Mouse (Mus musculus): ENCODE data around the gene D130052B06Rik. TPM values are rescaled to one million over a fixed set of nuclear protein-coding genes. Genes with fewer than 3 reads are reported as not detected.

D130052B06Rik gene
- polyA plus RNA-seq, 1 experiment from 2014 or later = not detected

DNA sequence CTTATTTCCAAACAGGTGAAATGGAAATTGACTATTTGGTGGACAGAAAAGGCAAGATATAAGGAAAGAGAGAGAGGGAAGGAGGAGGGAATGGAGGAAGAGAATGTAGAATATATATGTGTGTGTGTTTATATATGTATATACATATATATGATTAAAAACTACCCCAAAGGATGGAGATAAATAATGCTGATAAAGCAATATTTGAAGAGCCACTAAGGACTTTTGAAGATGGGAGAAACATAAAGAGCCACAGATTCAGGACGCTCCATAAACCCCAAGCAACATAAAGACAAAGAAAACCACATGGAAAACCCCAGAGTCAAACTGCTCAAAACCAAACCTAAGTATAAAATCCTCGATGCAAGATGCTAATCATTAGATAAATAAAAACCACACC, 55.4 kb downstream of the D130052B06Rik start:
- Histone ChIP-seq H3K36me3 (ENCODE audit: control insufficient read depth, insufficient read depth, low read length) (no peaks in the 10 kb centered on the region), H3K4me1 (ENCODE audit: control insufficient read depth, insufficient read depth, low read length) (no peaks in the 10 kb centered on the region), H3K27ac (ENCODE audit: low read depth, low read length) (no peak overlapping the region), H3K9me3 (ENCODE audit: control insufficient read depth, low read length) (no peaks in the 10 kb centered on the region), H3K27me3 (ENCODE audit: control insufficient read depth, insufficient read depth, low read length) (no peaks in the 10 kb centered on the region), H3K9ac (ENCODE audit: low read depth, low read length) (no peak overlapping the region), H3K4me3 (ENCODE audit: low read length) (no peak overlapping the region), H3K4me2 (replicated peaks; ENCODE audit: low read depth, low read length) (no peak overlapping the region)
- ATAC-seq (ENCODE audit: low FRiP score, low TSS enrichment) = no peak
- WGBS = 84% methylated on average over 2 of the region's 2 CpGs

GRCm38 (mm10) chr11:33655221-33655620, 56.1 kb downstream of the D130052B06Rik start:
- WGBS = 51% methylated on average over 3 of the region's 3 CpGs
- Histone ChIP-seq H3K27ac (ENCODE audit: low read depth, low read length) (no peak overlapping the region), H3K36me3 (ENCODE audit: control insufficient read depth, insufficient read depth, low read length) (no peaks in the 10 kb centered on the region), H3K4me2 (replicated peaks; ENCODE audit: low read depth, low read length) (no peak overlapping the region), H3K27me3 (ENCODE audit: control insufficient read depth, insufficient read depth, low read length) (no peaks in the 10 kb centered on the region), H3K9ac (ENCODE audit: low read depth, low read length) (no peak overlapping the region), H3K4me1 (ENCODE audit: control insufficient read depth, insufficient read depth, low read length) (no peaks in the 10 kb centered on the region), H3K9me3 (ENCODE audit: control insufficient read depth, low read length) (no peaks in the 10 kb centered on the region), H3K4me3 (ENCODE audit: low read length) (no peak overlapping the region)
- no peak for ATAC-seq (ENCODE audit: low FRiP score, low TSS enrichment)

DNA sequence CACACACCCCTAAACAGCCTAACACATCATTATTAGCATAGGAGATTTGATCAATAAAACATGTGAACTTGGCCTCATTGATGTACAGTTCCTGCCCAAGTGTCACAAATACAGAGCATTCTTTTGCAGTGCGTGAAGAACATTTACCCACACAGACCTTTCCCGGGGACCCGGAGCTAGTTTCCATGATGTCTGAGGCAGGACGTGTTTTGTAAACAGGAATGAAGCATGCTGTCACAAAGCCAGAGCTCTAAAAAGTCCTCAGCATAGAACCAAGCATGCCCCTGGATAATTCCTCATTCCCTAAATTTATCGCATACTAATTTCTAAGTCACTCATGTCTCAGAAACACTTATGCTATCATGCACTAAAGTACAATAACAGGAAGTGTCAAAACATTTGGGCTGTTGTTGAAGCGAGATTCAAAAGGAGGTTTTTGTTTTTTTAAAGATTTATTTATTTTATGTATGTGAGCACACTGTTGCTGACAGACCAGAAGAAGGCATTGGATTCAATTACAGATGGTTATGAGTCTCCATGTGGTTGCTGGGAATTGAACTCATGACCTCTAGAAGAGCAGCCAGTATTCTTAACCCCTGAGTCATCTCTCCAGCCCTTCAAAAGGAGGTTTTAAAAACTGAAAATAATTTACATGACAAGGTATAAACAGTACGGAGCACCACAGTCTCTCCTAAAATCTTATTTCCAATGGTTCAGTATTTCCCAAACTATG, 56.9 kb downstream of the D130052B06Rik start:
- no peak for ATAC-seq (ENCODE audit: low FRiP score, low TSS enrichment)
- Histone ChIP-seq H3K9ac (ENCODE audit: low read depth, low read length) (no peak overlapping the region), H3K27me3 (ENCODE audit: control insufficient read depth, insufficient read depth, low read length) (no peaks in the 10 kb centered on the region), H3K4me1 (ENCODE audit: control insufficient read depth, insufficient read depth, low read length) (no peaks in the 10 kb centered on the region), H3K4me3 (ENCODE audit: low read length) (no peak overlapping the region), H3K27ac (ENCODE audit: low read depth, low read length) (no peak overlapping the region), H3K36me3 (ENCODE audit: control insufficient read depth, insufficient read depth, low read length) (no peaks in the 10 kb centered on the region), H3K9me3 (ENCODE audit: control insufficient read depth, low read length) (no peaks in the 10 kb centered on the region), H3K4me2 (replicated peaks; ENCODE audit: low read depth, low read length) (no peak overlapping the region)
- WGBS = 67% methylated on average over 7 of the region's 7 CpGs

GRCm38 (mm10) chr11:33660016-33660913, 61.2 kb downstream of the D130052B06Rik start:
- no peaks in the 10 kb centered on the region for H3K9me3 ChIP-seq (ENCODE audit: control insufficient read depth, low read length)
- H3K4me1 ChIP-seq (ENCODE audit: control insufficient read depth, insufficient read depth, low read length) = no peaks in the 10 kb centered on the region
- H3K9ac ChIP-seq (ENCODE audit: low read depth, low read length) = no peak overlapping the region
- no peak overlapping the region for H3K27ac ChIP-seq (ENCODE audit: low read depth, low read length)
- no peak for ATAC-seq (ENCODE audit: low FRiP score, low TSS enrichment)
- H3K36me3 ChIP-seq (ENCODE audit: control insufficient read depth, insufficient read depth, low read length) = no peaks in the 10 kb centered on the region
- no peaks in the 10 kb centered on the region for H3K27me3 ChIP-seq (ENCODE audit: control insufficient read depth, insufficient read depth, low read length)
- H3K4me2 ChIP-seq (replicated peaks; ENCODE audit: low read depth, low read length) = no peak overlapping the region
- WGBS = 72% methylated on average over 13 of the region's 13 CpGs
- no peak overlapping the region for H3K4me3 ChIP-seq (ENCODE audit: low read length)

DNA sequence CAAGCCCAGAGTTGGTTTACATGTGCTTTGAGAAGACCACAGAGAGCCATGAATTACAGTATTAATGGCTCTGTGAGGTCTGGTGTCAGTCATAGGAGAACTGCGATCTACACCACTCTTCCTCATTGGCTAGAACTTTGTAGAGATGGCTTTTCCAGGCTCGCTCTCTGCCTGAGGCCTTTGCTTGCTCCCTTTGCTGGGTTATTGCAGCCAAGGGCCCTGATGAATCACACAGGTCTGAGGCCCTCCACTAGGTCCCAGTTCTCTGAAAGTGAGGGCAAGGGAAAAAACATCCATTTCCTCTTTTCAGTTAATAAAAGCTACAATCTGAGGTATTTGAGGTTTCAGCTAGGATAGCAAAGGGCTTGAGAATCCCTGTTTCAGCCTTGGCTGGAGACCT, 64.5 kb downstream of the D130052B06Rik start:
- no peak overlapping the region for H3K4me3 ChIP-seq (ENCODE audit: low read length)
- H3K9ac ChIP-seq (ENCODE audit: low read depth, low read length) = no peak overlapping the region
- no peaks in the 10 kb centered on the region for H3K4me1 ChIP-seq (ENCODE audit: control insufficient read depth, insufficient read depth, low read length)
- no peak overlapping the region for H3K27ac ChIP-seq (ENCODE audit: low read depth, low read length)
- WGBS = 74% methylated on average over 2 of the region's 2 CpGs
- H3K4me2 ChIP-seq (replicated peaks; ENCODE audit: low read depth, low read length) = no peak overlapping the region
- H3K9me3 ChIP-seq (ENCODE audit: control insufficient read depth, low read length) = no peaks in the 10 kb centered on the region
- no peaks in the 10 kb centered on the region for H3K27me3 ChIP-seq (ENCODE audit: control insufficient read depth, insufficient read depth, low read length)
- H3K36me3 ChIP-seq (ENCODE audit: control insufficient read depth, insufficient read depth, low read length) = no peaks in the 10 kb centered on the region
- no peak for ATAC-seq (ENCODE audit: low FRiP score, low TSS enrichment)

DNA sequence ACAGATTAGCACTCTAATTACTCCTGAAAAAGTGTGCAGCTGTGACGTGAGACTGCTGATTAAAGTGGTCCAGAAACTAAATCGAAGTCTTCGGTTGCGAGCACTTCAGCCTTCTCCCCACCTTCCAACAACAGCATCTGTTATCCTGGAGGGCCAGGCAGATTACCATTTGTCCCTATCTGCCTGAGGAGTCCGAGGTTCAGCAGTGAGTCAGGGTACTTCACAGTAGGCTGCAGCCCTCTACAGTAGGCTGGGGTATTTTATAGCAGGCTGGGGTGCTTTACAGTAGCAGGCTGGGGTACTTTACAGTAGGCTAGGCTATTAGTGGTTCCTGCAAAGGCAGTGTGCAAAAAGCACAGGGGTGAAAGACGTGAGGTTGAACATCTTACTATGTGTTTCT, 69.3 kb downstream of the D130052B06Rik start:
- Histone ChIP-seq H3K27me3 (ENCODE audit: control insufficient read depth, insufficient read depth, low read length) (no peaks in the 10 kb centered on the region), H3K4me1 (ENCODE audit: control insufficient read depth, insufficient read depth, low read length) (no peaks in the 10 kb centered on the region), H3K36me3 (ENCODE audit: control insufficient read depth, insufficient read depth, low read length) (no peaks in the 10 kb centered on the region), H3K27ac (ENCODE audit: low read depth, low read length) (no peak overlapping the region), H3K9ac (ENCODE audit: low read depth, low read length) (no peak overlapping the region), H3K4me2 (replicated peaks; ENCODE audit: low read depth, low read length) (no peak overlapping the region), H3K4me3 (ENCODE audit: low read length) (no peak overlapping the region), H3K9me3 (ENCODE audit: control insufficient read depth, low read length) (no peaks in the 10 kb centered on the region)
- no peak for ATAC-seq (ENCODE audit: low FRiP score, low TSS enrichment)
- WGBS = 62% methylated on average over 6 of the region's 6 CpGs

- Histone ChIP-seq H3K9me3 (ENCODE audit: control insufficient read depth, low read length) (no peaks in the 10 kb centered on the region), H3K4me3 (ENCODE audit: low read length) (no peak overlapping the region), H3K27me3 (ENCODE audit: control insufficient read depth, insufficient read depth, low read length) (no peaks in the 10 kb centered on the region), H3K4me1 (ENCODE audit: control insufficient read depth, insufficient read depth, low read length) (no peaks in the 10 kb centered on the region), H3K9ac (ENCODE audit: low read depth, low read length) (no peak overlapping the region), H3K36me3 (ENCODE audit: control insufficient read depth, insufficient read depth, low read length) (no peaks in the 10 kb centered on the region), H3K4me2 (replicated peaks; ENCODE audit: low read depth, low read length) (no peak overlapping the region), H3K27ac (ENCODE audit: low read depth, low read length) (no peak overlapping the region)
- ATAC-seq (ENCODE audit: low FRiP score, low TSS enrichment) = no peak
- WGBS = 78% methylated on average over 10 of the region's 10 CpGs
These were observed 71.2 kb downstream of the D130052B06Rik start for GRCm38 (mm10) chr11:33670105-33670965.
